Mouse (Mus musculus) R1 (cell line): ENCODE data around the gene Cebpa.

Experiments used
- DNase-seq: peaks from one replicate; pipeline ENCODE4 v3.0.0-alpha.2; 2018; ENCODE audit warnings: low read depth, low spot score

Gene Cebpa

DNA sequence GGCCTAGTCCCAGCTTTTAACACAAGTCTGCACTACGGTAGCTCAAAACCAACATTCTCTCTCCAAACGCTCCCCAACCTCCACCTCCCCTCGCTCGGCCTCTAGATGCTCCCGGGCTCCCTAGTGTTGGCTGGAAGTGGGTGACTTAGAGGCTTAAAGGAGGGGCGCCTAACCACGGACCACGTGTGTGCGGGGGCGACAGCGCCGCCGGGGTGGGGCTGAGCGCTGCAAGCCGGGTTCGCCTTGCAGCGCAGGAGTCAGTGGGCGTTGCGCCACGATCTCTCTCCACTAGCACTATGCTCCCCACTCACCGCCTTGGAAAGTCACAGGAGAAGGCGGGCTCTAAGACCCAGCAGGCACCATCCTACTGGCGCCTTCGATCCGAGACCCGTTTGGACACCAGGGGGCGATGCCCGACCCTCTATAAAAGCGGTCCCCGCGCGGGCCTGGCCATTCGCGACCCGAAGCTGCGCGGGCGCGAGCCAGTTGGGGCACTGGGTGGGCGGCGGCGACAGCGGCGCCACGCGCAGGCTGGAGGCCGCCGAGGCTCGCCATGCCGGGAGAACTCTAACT is at the start of gene Cebpa:
TSS of gene Cebpa (plus strand) at position 453 of the 573 bp plus-strand sequence.
- DNase-seq, result peak; percentile 91

DNA sequence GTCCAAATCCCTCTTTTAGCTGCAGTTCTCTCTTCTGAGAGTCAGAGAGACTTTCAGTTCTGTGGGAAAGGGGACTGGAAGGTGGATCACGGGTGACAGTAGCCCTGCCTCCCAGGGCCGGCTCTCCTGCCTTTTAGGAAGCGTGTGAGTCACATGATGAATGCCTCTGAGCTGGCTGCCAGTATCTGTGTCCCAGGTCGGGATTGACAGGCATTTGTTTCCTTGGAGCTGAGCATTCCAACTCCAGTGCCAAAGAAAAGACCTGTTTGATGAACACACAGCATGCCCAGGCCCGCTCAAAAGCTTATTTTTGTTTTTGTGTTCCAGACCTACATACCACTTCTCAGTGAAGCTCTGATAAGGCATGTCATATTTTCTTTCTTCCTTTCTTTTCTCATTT is 42.4 kb upstream of the Cebpa start:
- no peak for DNase-seq

DNA sequence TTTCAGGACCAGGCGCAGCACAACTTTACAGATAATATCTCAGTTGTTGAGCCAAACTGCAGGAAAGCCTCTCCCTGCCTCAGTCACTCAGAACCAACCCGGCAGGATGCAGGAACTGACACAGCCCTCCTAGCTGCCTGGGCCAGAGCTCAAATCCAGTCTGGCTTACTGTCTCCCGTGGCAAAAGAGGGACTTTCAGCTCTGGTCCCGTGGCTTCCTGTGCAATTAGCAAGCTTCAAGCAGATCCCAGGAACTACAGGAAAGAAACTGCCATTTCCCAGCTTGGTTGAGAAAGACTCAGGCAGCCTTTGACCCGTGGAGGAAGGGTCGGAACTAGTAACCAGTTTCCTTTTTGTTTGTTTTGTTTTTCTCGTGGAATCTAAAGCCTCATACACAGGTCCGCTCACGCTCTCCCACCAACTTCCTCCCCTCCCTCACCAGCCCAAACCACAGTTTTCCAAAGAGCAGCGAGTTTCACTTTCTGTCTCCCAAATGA is 38.2 kb upstream of the Cebpa start:
- peak; percentile 18 for DNase-seq

DNA sequence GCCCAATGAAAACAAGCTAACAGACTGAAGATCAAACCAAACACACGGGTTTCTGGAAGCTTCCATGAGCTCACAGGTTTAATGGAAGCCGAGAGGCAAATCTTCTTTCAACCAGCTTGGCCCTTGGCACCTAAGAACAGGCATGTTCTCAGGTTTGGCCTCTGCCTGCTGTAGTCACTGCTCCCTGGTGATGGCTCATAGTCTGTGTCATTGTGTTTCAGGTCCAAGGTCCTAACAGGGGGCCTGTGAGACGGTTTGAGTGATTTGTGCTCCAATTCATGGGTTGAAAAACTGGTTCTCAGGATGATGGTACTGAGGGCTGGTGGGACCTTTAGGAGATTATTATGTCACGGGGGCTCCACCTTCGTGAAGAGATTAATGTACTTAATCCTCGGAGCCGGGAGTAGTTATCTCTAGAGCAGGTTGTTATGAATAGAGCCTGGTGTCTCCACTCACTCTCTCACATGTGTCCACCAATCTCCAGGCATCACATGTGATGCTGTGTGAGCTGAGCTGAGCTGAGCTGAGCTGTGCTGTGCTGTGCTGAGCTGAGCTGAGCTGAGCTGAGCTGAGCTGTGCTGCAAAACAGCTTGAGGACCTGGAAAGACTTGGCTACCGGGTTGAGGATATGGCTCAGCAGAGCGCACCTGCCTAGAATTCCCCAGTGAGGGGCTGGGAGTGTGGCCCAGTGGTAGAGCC is 37.5 kb upstream of the Cebpa start:
- DNase-seq, result no peak

DNA sequence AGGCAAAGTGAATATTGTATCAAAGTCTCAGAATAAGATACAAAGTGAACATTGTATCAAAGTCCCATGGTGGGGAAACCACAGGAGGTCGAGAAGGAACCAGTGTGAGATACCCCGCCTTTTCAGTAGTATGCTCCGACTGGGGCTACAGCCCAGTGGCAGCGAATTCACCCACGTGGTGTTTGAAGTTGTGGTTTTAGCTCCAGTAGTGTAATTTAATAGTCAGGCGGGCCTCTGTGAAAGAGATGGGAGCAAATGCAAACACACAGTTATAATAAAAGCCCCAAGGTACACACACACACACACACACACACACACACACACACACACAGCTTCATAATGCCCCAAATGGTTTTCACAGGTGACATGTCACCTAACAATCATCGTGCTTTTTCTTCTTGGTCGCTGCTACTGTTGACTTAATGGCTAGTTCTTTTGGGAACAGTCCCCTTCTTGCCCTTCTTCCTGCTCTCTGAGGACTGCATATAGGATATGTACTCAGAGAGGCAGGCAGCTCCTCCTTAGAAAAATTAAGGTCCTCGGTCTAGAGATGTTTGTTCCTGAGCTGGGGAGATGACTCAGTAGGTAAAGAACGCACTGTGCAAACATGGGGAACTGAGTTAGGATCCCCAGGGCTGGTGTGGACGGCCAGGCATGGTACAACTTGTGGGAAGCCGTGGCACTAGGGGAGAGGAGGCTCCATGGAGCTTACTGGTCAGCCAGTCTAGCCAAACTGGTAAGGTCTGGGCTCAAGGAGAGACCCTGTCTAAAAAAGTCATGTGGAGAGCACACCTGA is 34.3 kb upstream of the Cebpa start:
- no peak for DNase-seq

DNA sequence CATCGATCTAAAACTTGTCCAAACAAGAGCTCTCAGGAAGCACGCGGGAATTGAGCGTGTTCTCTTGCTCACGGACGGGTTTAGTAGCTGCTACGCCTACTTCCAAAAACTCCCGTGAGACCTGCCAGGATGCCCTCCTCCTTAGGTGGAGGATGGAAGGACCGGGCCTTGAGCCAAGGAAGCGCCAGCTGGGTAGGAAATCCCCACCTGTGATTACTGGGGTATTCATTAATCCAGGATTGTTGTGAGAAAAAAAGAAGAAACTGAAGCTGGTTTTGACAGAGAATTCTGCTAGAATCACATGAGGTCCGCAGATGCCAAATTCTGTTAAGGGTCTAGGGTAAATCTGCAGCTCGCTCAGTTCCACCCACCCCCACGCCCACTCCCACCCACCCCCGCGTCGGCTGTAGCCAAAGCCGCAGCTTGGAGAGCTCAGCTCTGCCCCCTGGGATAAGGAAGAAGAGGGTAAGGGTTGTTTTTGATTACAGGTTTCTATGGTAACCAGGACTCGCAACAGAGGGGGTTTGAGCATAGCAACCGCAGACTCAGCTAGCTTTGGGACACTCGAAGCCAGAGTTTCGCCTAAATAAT is 32.7 kb upstream of the Cebpa start:
- peak; percentile 82 for DNase-seq

DNA sequence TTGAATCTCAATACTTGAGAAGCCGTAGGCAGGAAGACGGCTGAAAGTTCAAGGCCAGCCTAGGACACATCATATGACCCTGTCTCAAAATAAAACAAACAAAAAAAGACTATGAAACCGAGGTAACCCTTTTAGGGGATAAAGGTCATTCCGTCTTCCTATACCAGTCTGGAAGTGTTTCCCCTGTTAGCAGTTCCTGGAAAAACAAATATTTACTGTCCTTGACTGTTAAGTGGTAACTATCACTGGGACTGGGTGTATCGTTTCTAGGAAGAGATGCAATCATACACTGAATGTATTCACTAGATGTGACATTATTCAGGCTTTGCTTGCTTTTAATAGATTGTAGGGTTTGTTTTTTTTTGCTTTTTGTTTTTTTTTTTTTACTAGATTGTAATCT is 28.5 kb upstream of the Cebpa start:
- DNase-seq, result no peak

DNA sequence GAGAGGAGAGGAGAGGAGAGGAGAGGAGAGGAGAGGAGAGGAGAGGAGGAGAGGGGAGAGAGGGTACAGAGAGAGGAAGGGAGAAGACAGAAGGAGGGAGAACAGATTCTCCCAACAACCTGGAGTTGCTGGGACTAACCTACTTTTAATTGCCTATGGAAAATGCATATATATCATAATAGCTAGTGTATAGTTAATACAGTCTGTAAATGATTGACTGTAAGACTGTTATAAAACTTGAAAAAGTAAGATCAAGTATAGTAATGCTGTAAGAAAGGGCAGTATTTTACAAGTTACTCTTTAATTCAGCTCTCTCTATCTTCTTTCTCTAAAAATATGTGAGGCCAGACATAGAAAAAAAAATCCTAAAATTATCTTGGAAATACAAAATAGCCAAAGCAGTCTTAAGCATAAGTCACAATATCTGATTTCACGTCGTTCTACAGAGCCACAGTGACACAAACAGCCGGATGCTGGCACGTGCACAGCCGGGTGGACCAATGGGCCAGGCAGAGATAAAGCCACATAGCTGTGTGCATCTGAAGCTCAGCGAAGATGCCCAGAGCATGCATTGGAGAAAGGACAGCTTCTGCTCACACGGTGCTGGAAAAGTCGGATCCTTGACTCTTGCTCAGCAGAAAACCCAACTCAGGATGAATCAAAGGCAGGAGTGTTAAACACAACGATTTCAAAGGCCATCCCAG is 24.0 kb upstream of the Cebpa start:
- no peak for DNase-seq

DNA sequence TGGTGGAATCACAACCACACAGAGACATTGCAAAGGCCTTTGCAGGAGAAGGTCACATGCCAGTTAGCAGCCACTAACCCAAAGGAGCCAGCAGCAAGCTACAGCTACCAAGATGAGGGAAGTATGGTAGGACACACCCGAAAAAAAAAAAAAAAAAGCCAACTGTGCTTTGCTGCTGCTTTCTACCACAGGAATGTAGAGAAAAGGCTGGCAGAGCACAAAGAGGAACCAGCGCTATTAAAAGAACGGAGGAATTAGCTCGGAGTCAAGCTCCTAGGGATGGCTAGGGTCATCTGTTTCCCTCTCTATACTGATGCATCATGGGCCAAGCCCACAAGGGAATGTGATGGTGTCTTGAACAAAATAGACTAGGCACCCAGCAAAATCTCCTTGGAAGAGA is 20.3 kb upstream of the Cebpa start:
- DNase-seq, result no peak

DNA sequence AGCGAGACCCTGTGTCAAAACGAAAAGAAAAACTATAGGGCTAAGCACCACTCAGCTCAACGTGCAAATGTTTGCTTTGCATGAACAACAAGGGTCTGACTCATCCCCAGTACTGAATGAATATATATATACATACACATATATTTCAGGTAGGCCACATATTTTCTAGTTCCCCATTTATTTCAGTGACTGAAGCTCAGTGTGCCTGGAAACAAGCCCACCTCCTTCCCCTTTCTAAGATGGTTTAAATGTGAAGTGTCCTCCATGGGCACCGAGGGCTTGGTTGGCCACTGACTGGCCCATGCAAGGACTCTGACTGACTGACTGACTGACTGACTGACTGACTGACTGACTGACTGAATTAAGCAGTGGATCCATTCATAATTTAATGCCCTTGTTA is 19.6 kb upstream of the Cebpa start:
- no peak for DNase-seq

DNA sequence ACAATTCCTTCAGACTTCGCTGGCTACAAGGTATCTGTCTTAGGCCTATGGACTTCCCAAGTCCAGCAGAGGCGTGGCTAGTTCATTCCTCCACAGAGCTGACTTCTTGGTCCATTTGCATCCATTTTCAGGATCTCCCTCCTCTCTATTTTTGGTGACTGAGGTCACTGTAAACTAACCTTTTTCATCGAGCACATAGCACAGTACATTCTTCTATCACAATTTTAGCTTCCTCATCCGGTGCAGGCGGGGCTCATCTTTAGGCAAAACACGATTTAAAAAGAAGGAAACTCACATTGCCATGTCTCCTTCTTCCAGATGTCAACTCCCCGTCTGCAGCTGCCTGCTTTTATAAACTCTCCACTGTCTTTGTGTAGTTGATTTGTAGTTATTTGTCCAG is 12.5 kb upstream of the Cebpa start:
- no peak for DNase-seq

DNA sequence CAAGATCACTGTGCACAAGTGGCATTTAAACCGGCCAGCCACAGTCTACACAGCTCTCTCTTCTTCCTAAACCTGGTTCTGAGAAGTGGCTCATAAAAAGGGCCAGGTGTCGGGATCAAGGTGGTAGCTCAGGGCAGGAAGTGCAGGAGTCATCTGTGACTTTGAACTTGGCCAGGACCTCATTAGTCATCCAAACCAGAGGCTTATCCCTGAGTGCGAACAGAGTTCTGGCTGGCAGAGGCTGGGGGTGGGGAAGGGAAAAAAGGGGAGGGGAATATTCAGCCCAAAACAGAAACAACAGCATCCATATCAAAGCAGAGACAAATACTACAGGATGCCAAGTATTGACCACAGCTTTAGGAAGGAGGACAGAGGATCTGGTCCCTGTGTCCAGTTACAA is 11.5 kb upstream of the Cebpa start:
- no peak for DNase-seq

DNA sequence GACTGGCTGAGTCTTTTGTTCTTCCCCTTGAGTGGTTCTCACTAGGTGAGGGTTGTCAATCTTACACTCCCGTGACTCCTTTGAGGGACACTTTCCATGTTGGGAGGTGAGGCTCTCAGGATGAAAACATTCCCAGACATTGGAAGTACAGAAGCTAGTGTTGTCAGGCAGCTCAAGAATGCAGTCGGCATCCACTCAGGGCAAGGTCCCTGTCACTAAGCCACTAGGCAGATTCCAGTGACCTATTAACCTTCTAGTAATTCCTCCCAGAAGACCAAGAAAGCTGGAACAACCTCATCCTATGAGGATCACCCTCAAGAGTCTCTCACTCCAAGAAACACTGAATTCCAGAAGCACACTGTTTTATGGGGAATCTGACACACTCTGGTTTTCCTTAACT is 11.0 kb upstream of the Cebpa start:
- DNase-seq, result no peak

DNA sequence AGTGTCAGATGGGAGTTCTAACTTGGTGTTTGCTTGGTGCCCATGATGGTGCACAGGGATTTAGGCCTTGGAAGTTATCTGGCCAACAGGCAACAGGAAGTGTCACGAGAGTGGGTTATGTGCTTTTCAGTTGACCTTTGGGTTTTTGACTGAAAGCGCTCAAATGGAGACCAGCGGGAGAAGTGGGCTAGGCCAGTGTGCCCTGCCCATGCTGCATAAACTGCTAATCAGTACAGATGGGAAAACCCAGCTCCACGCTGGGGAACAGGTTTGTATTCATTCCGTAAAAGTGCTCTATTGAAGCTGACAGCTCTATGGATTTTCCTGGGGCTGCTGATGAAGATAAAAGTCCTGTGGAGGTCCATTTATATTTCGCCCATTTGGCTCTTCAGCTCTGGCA is 10.4 kb upstream of the Cebpa start:
- no peak for DNase-seq

DNA sequence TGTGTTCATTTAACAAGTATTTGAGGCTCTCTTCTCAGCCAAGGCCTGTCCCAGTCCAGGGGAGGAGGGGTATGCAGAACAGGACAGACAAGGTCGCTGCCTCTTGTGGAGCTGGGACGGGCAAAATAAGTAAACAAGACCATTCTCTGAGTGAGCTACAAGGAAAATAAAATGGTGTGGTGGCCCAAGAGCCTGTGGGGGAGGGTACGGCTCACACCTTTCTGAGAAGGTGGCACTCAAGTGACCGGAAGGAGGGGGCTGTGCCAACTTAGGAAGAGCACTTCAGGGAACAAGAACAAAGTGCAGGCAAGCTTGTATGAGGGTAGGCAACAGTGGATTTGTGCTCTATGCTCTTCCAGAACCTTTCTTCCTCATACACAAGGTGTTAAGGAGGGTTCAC is 6.0 kb upstream of the Cebpa start:
- DNase-seq, result no peak

DNA sequence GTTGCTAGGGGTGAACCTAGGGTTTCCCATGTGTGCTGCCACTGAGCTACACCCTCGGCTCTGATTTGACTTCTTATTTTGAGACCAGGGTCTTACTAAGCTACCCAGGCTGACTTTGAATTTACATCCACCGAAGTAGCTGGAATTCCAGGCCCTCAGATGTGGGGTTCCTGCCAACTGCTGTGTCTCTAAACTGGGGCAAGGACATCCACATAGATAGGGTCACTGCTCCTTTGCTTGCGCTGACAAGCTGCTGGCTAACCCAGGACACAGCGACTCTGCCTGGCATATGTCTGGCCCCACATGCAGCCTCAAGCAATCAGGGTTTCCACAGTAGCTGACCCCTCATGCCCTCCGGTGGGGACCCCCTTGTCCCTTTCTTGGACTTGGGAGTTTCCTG is 5.4 kb upstream of the Cebpa start:
- no peak for DNase-seq

DNA sequence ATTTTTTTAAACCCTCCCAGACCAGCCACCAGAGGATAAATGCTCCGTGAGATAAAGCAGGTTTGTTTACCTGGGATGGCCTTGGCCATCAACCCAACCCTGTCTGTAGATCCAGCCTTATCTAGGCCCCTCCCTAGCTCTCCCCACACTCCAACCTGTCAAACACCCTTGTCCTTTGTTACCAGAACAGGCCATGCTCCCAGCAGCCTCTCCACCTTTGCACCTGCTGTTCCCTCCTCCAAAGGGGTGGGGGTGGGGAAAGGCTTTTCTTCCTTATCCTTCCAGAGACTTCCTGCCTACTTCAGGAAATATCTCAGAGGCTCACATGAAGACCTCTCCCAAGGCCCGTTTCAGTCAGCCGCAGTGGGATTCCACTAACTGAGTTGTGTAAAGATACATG is 2.6 kb upstream of the Cebpa start:
- peak; percentile 25 for DNase-seq

DNA sequence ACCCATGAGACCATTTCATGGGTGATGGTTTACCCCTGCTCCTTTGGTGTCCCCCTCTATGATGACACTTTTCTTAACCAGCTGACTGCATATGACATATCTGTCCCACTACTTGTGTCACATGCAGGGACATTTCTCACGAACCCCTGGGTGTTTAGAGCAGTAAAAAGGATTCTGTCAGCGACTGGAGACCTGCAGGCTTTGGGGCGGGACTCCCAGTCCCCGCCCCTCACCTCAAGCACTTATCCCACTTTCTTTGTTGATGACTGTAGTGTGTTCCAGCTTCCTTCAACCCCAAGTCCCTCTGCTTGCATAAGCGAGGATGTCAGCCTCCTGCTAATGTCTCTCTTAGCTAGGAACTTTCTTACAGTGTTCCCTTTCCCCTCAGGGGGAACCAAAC is 2.0 kb upstream of the Cebpa start:
- DNase-seq, result peak; percentile 30

DNA sequence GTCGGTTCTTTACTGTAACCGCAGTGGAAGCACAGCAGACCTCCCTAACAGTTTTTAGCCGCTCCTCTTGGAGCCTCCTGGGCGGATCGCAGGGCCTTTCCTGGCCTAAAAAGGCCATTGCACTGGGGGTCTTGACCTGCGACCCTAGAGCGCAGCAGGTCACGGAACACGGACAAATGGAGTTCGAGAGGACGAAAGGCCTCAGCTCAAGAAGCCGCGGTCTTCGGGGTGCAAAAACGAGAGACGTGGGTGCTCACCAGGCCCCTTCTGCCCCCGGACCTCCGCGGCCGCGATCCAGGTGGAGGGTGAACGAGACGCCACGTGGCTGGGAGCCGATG is 1.4 kb upstream of the Cebpa start:
- no peak for DNase-seq

DNA sequence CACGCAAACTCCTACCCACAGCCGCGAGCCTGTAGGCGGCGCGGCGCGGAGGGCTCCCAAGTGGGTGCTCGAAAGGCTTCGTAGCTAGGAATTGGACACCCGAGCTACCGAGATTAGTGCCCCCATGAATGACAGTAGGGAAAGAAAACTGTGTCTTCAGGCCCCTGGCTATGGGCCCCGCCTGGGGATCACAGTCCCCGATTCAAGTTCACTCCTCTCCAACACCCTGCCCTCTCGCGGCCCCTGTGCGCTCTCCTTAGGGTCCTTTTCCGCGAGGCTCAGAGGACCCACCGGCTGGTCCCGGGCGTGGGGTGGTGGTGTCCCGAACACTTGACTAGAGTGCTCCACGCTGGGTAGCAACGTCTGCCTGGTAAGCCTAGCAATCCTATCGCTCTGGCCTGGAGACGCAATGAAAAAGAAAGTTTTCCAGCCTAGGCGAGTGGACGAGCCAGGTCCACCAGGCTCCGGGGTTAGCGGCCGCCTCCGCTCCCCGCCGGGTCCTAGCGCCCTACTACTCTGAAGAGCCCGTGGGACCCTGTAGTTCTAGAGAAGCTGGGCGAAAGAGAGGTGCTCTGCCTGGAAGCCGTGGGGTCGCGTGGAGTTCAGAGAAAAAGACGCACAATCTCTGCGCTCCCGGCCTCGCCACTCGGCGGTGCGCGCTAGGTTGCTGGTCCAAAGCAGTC is 853 bp upstream of the Cebpa start:
- DNase-seq, result no peak

DNA sequence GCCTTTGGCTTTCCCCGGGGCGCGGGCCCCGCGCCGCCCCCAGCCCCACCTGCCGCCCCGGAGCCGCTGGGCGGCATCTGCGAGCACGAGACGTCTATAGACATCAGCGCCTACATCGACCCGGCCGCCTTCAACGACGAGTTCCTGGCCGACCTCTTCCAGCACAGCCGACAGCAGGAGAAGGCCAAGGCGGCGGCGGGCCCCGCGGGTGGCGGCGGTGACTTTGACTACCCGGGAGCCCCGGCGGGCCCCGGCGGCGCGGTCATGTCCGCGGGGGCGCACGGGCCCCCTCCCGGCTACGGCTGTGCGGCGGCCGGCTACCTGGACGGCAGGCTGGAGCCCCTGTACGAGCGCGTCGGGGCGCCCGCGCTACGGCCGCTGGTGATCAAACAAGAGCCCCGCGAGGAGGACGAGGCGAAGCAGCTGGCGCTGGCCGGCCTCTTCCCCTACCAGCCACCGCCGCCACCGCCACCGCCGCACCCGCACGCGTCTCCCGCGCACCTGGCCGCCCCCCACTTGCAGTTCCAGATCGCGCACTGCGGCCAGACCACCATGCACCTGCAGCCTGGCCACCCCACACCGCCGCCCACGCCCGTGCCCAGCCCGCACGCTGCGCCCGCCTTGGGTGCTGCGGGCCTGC is 533 bp downstream of the Cebpa start:
- DNase-seq, result peak; percentile 48
